Mouse (Mus musculus) neural tube, embryonic 14.5 days (tissue): ENCODE results near the gene Suv39h2. TPM values are rescaled to one million over a fixed set of nuclear protein-coding genes. Genes with fewer than 3 reads are reported as not detected.

Source experiments
- ATAC-seq: fragments of 200-750 bp; cut with Nextera tagmentation; 2 replicates; pipeline ENCODE4 v1.8.0; 2017; ENCODE audit warnings: low read depth, mild to moderate bottlenecking, moderate TSS enrichment, moderate library complexity
- H3K27ac ChIP-seq: fragments of 300-500 bp; sonication (generic); 2 replicates; pipeline ENCODE4 v1.5.1; 2014; ENCODE audit warnings: low read depth, mild to moderate bottlenecking, control low read depth, low read length, moderate library complexity, mixed read lengths
- H3K27me3 ChIP-seq: fragments of 300-500 bp; sonication (generic); 2 replicates; pipeline ENCODE4 v1.6.1; 2014; ENCODE audit warnings: low read length; ENCODE audit not compliant: control insufficient read depth, insufficient read depth
- H3K36me3 ChIP-seq: fragments of 300-500 bp; sonication (generic); 2 replicates; pipeline ENCODE4 v1.6.1; 2014; ENCODE audit warnings: low read length, mixed read lengths; ENCODE audit not compliant: control insufficient read depth, insufficient read depth
- H3K4me1 ChIP-seq: fragments of 300-500 bp; sonication (generic); 2 replicates; pipeline ENCODE4 v1.6.1; 2014; ENCODE audit warnings: low read length; ENCODE audit not compliant: control insufficient read depth, insufficient read depth
- H3K4me2 ChIP-seq: fragments of 300-500 bp; sonication (generic); 2 replicates; pipeline ENCODE4 v1.6.1; 2014; ENCODE audit warnings: mild to moderate bottlenecking, low read depth, low read length, control low read depth
- H3K4me3 ChIP-seq: fragments of 300-500 bp; sonication (generic); 2 replicates; pipeline ENCODE4 v1.5.1; 2014; ENCODE audit warnings: low read depth, low read length, control low read depth, mixed read lengths
- H3K9ac ChIP-seq: fragments of 300-500 bp; sonication (generic); replicated peaks from 2 replicates; pipeline ENCODE4 v1.6.1; 2014; ENCODE audit warnings: low read depth, mild to moderate bottlenecking, control low read depth, low read length, mixed read lengths
- H3K9me3 ChIP-seq: fragments of 300-500 bp; sonication (generic); 2 replicates; pipeline ENCODE4 v1.6.1; 2016; ENCODE audit warnings: low read length; ENCODE audit not compliant: control insufficient read depth
- WGBS: fragments of 180-500 bp; shearing (Covaris S2); extraction: QIAGEN DNeasy Blood & Tissue Kit; methylation state at CpG from one replicate; pipeline ENCODE4 v1.1.7; 2014; 5-methylcytosine and 5-hydroxymethylcytosine counted together
- polyA plus RNA-seq: library from polyadenylated mRNA; unstranded; fragments of >200 nt; fragmentation: Nextera tagmentation; extraction: Ambion mirVana; gene quantifications from 2 replicates; pipeline ENCODE4 v1.2.1, GENCODE M21; 2014

Suv39h2 gene
- polyA plus RNA-seq, 1 experiment from 2014 or later = 7.8 TPM

- no peak for ATAC-seq
- Histone ChIP-seq H3K27me3 (no peaks in the 10 kb centered on the region; the same call in 1 of the 2 replicates), H3K4me1 (peaks cover 9% of the 10 kb centered on the region), H3K9me3 (no peaks in the 10 kb centered on the region), H3K36me3 (no peaks in the 10 kb centered on the region), H3K4me3 (no peak overlapping the region), H3K27ac (no peak overlapping the region), H3K4me2 (peak overlapping the region; percentile 44), H3K9ac (peak overlapping the region; percentile 80; the same call in 1 of the 2 replicates)
- WGBS = 59% methylated on average over 3 of the region's 3 CpGs
Observed at GRCm38 (mm10) chr2:3475746-3476251, 968 bp upstream of the Suv39h2 start.

GRCm38 (mm10) chr2:3474361-3474805, 448 bp downstream of the Suv39h2 start:
- peak overlapping the region; percentile 80 for H3K9ac ChIP-seq
- H3K27me3 ChIP-seq = no peaks in the 10 kb centered on the region; the same call in 1 of the 2 replicates
- H3K27ac ChIP-seq = peak overlapping the region; percentile 87
- peak; percentile 83 for ATAC-seq
- peaks cover 9% of the 10 kb centered on the region for H3K4me1 ChIP-seq
- no peaks in the 10 kb centered on the region for H3K9me3 ChIP-seq
- peak overlapping the region; percentile 100 for H3K4me3 ChIP-seq
- WGBS = under 1% methylated on average over 46 of the region's 46 CpGs
- peak overlapping the region; percentile 44 for H3K4me2 ChIP-seq
- no peaks in the 10 kb centered on the region for H3K36me3 ChIP-seq

- no peaks in the 10 kb centered on the region; the same call in 1 of the 2 replicates for H3K27me3 ChIP-seq
- ATAC-seq = no peak
- H3K4me2 ChIP-seq = peak overlapping the region; percentile 44
- no peaks in the 10 kb centered on the region for H3K36me3 ChIP-seq
- peaks cover 9% of the 10 kb centered on the region for H3K4me1 ChIP-seq
- H3K9me3 ChIP-seq = no peaks in the 10 kb centered on the region
- peak overlapping the region; percentile 80 for H3K9ac ChIP-seq
- no peak overlapping the region for H3K27ac ChIP-seq
- peak overlapping the region; percentile 100 for H3K4me3 ChIP-seq
- 1% methylated on average over 12 of the region's 12 CpGs for WGBS
Observed at GRCm38 (mm10) chr2:3473891-3474290, 940 bp downstream of the Suv39h2 start.

- H3K9ac ChIP-seq = no peak overlapping the region
- peaks cover 22% of the 10 kb centered on the region; the same call in 1 of the 2 replicates for H3K36me3 ChIP-seq
- H3K27me3 ChIP-seq = no peaks in the 10 kb centered on the region
- WGBS = 84% methylated on average over 4 of the region's 4 CpGs
- no peak for ATAC-seq
- H3K4me2 ChIP-seq = no peak overlapping the region
- no peak overlapping the region for H3K4me3 ChIP-seq
- H3K9me3 ChIP-seq = no peaks in the 10 kb centered on the region
- H3K4me1 ChIP-seq = no peaks in the 10 kb centered on the region
- no peak overlapping the region for H3K27ac ChIP-seq
Observed at GRCm38 (mm10) chr2:3456590-3456989, 18.2 kb downstream of the Suv39h2 start.

- no peak overlapping the region for H3K9ac ChIP-seq
- H3K4me1 ChIP-seq = no peaks in the 10 kb centered on the region
- H3K36me3 ChIP-seq = peaks cover 9% of the 10 kb centered on the region; the same call in 1 of the 2 replicates
- ATAC-seq = no peak
- 91% methylated on average over 3 of the region's 3 CpGs for whole genome bisulfite sequencing
- H3K27ac ChIP-seq = no peak overlapping the region
- no peaks in the 10 kb centered on the region for H3K9me3 ChIP-seq
- no peak overlapping the region for H3K4me2 ChIP-seq
- no peak overlapping the region for H3K4me3 ChIP-seq
- H3K27me3 ChIP-seq = no peaks in the 10 kb centered on the region
Observed at GRCm38 (mm10) chr2:3453096-3453495, 21.7 kb downstream of the Suv39h2 start.

GRCm38 (mm10) chr2:3449431-3449830, 25.4 kb downstream of the Suv39h2 start:
- Histone ChIP-seq H3K9me3 (no peaks in the 10 kb centered on the region), H3K36me3 (peaks cover 12% of the 10 kb centered on the region; the same call in 1 of the 2 replicates), H3K4me3 (no peak overlapping the region), H3K4me2 (no peak overlapping the region), H3K27ac (no peak overlapping the region), H3K4me1 (no peaks in the 10 kb centered on the region), H3K9ac (no peak overlapping the region), H3K27me3 (no peaks in the 10 kb centered on the region)
- no peak for ATAC-seq
- WGBS = 83% methylated on average over 2 of the region's 2 CpGs

GRCm38 (mm10) chr2:3445984-3446383, 28.8 kb downstream of the Suv39h2 start:
- Histone ChIP-seq H3K4me3 (no peak overlapping the region), H3K9ac (no peak overlapping the region), H3K27me3 (no peaks in the 10 kb centered on the region), H3K36me3 (peaks cover 11% of the 10 kb centered on the region; the same call in 1 of the 2 replicates), H3K9me3 (no peaks in the 10 kb centered on the region), H3K4me1 (no peaks in the 10 kb centered on the region), H3K27ac (no peak overlapping the region), H3K4me2 (no peak overlapping the region)
- 73% methylated on average over 4 of the region's 4 CpGs for WGBS
- no peak for ATAC-seq

- Histone ChIP-seq H3K9me3 (no peaks in the 10 kb centered on the region), H3K27ac (no peak overlapping the region), H3K4me2 (no peak overlapping the region), H3K27me3 (no peaks in the 10 kb centered on the region), H3K36me3 (peaks cover 19% of the 10 kb centered on the region; the same call in 1 of the 2 replicates), H3K4me1 (no peaks in the 10 kb centered on the region), H3K4me3 (no peak overlapping the region), H3K9ac (no peak overlapping the region)
- no peak for ATAC-seq
- WGBS = 75% methylated on average over 7 of the region's 7 CpGs
Observed at GRCm38 (mm10) chr2:3444206-3444605, 30.6 kb downstream of the Suv39h2 start.

- H3K4me3 ChIP-seq = no peak overlapping the region
- ATAC-seq = no peak
- WGBS = 47% methylated on average over 7 of the region's 7 CpGs
- H3K27me3 ChIP-seq = no peaks in the 10 kb centered on the region
- H3K9ac ChIP-seq = no peak overlapping the region
- no peaks in the 10 kb centered on the region for H3K9me3 ChIP-seq
- no peak overlapping the region for H3K27ac ChIP-seq
- H3K4me1 ChIP-seq = no peaks in the 10 kb centered on the region
- H3K36me3 ChIP-seq = peaks cover 23% of the 10 kb centered on the region; the same call in 1 of the 2 replicates
- H3K4me2 ChIP-seq = no peak overlapping the region
Observed at GRCm38 (mm10) chr2:3437956-3438355, 36.9 kb downstream of the Suv39h2 start.
